Mouse (Mus musculus) liver, postnatal 0 days (tissue): ENCODE measurements around the gene Gm17428. TPM values are rescaled to one million over a fixed set of nuclear protein-coding genes. Genes with fewer than 3 reads are reported as not detected.

ENCODE experiments used
- ATAC-seq: fragments of 200-750 bp; cut with Nextera tagmentation; 2 replicates; pipeline ENCODE4 v1.8.0; 2017; ENCODE audit warnings: mild to moderate bottlenecking, moderate library complexity
- DNase-seq: peaks from one replicate; pipeline ENCODE4 v3.0.0-alpha.2; 2016
- H3K27ac ChIP-seq: fragments of 300-500 bp; sonication (generic); 2 replicates; pipeline ENCODE4 v1.5.1; 2014; ENCODE audit warnings: antibody characterized with exemption, moderate library complexity, mild to moderate bottlenecking, low read depth
- H3K27me3 ChIP-seq: fragments of 300-500 bp; sonication (generic); 2 replicates; pipeline ENCODE4 v1.6.1; 2014; ENCODE audit warnings: low read length, control low read depth, mixed read lengths; ENCODE audit not compliant: insufficient read depth
- H3K36me3 ChIP-seq: fragments of 300-500 bp; sonication (generic); replicated peaks from 2 replicates; pipeline ENCODE4 v1.6.1; 2014; ENCODE audit warnings: mild to moderate bottlenecking, control low read depth, low read length, moderate library complexity, mixed read lengths; ENCODE audit not compliant: insufficient read depth
- H3K4me1 ChIP-seq: fragments of 300-500 bp; sonication (generic); 2 replicates; pipeline ENCODE4 v1.6.1; 2014; ENCODE audit warnings: antibody characterized with exemption, mild to moderate bottlenecking, control low read depth; ENCODE audit not compliant: insufficient read depth
- H3K4me2 ChIP-seq: fragments of 300-500 bp; sonication (generic); 2 replicates; pipeline ENCODE4 v1.6.1; 2014; ENCODE audit warnings: low read depth, mild to moderate bottlenecking, low read length, moderate library complexity, mixed read lengths
- H3K4me3 ChIP-seq: fragments of 300-500 bp; sonication (generic); 2 replicates; pipeline ENCODE4 v1.5.1; 2014; ENCODE audit warnings: low read depth, low read length
- H3K9ac ChIP-seq: fragments of 300-500 bp; sonication (generic); replicated peaks from 2 replicates; pipeline ENCODE4 v1.6.1; 2014; ENCODE audit warnings: mild to moderate bottlenecking, moderate library complexity
- H3K9me3 ChIP-seq: fragments of 300-500 bp; sonication (generic); 2 replicates; pipeline ENCODE4 v1.6.1; 2016; ENCODE audit warnings: mild to moderate bottlenecking, control low read depth, low read length, mixed read lengths
- CTCF ChIP-seq: sonication (generic); IDR thresholded peaks from 2 replicates; pipeline ENCODE4 v1.5.1; 2016; ENCODE audit warnings: antibody characterized with exemption, low read depth
- EP300 ChIP-seq: IDR thresholded peaks from 2 replicates; pipeline ENCODE4 v1.6.1; 2016; ENCODE audit warnings: antibody characterized with exemption, low read depth, mild to moderate bottlenecking
- WGBS: fragments of 180-500 bp; shearing (Covaris S2); extraction: QIAGEN DNeasy Blood & Tissue Kit; methylation state at CpG from one replicate; pipeline ENCODE4 v1.1.7; 2014; ENCODE audit not compliant: insufficient replicate concordance; 5-methylcytosine and 5-hydroxymethylcytosine counted together
- polyA plus RNA-seq: library from polyadenylated mRNA; unstranded; fragments of >200 nt; fragmentation: Nextera tagmentation; extraction: Ambion mirVana; gene quantifications from 2 replicates; pipeline ENCODE4 v1.2.1, GENCODE M21; 2015

The Gm17428 gene
- polyA plus RNA-seq, 1 experiment from 2014 or later, result not detected

DNA sequence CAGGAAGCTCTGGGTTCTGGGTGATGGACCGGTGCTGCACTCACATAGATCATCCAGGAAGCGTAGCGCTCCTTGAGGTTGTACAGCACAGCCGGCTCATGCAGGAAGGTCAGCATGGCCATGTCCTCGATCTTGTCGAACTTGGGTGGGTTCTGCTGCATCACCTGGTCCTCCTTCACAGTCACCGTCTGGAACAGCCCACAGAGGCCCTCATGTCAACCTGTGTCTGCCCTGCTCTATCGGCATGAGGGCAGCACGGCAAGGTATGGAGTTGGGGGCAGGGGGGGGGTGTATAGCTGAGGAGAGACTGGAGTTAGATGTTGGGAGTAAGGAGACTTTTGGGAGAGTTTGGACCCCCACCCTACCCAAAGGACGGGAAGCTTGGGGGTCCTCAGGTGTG is 15.5 kb downstream of the Gm17428 start:
- H3K36me3 ChIP-seq, result no peaks in the 10 kb centered on the region
- no peaks in the 10 kb centered on the region for H3K27me3 ChIP-seq
- DNase-seq (no peak), ATAC-seq (no peak)
- no peak overlapping the region for H3K27ac ChIP-seq
- WGBS, result 78% methylated on average over 10 of the region's 10 CpGs
- no peak overlapping the region for H3K4me3 ChIP-seq
- TF ChIP-seq CTCF (no peak), EP300 (no peak)
- no peaks in the 10 kb centered on the region for H3K4me1 ChIP-seq
- H3K4me2 ChIP-seq, result no peak overlapping the region
- H3K9ac ChIP-seq, result no peak overlapping the region
- H3K9me3 ChIP-seq, result no peaks in the 10 kb centered on the region

DNA sequence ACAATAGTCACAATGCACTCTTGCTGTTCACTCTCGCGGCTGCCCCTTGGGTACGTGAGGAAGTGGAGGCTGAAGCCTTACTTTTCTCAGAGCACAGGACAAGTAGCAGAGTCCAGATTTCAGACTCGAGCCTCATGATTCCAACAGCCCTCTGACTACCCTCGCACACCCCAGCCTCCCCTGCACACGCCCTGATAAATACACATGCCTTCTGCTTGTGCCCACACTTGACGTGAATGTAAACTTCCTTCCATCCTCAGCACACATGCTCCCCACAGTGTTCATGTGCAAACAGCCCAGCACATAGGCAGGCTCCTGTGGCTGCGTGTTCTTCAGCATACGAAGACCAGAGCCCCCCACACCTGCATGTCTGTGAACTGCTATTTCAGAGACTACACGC is 16.9 kb downstream of the Gm17428 start:
- DNase-seq (no peak), ATAC-seq (no peak)
- Histone ChIP-seq H3K9ac (no peak overlapping the region), H3K4me3 (no peak overlapping the region), H3K9me3 (no peaks in the 10 kb centered on the region), H3K27me3 (no peaks in the 10 kb centered on the region), H3K27ac (no peak overlapping the region), H3K4me2 (no peak overlapping the region), H3K4me1 (no peaks in the 10 kb centered on the region), H3K36me3 (no peaks in the 10 kb centered on the region)
- WGBS, result 47% methylated on average over 10 of the region's 10 CpGs
- TF ChIP-seq EP300, result no peak
- no peak for TF ChIP-seq CTCF

DNA sequence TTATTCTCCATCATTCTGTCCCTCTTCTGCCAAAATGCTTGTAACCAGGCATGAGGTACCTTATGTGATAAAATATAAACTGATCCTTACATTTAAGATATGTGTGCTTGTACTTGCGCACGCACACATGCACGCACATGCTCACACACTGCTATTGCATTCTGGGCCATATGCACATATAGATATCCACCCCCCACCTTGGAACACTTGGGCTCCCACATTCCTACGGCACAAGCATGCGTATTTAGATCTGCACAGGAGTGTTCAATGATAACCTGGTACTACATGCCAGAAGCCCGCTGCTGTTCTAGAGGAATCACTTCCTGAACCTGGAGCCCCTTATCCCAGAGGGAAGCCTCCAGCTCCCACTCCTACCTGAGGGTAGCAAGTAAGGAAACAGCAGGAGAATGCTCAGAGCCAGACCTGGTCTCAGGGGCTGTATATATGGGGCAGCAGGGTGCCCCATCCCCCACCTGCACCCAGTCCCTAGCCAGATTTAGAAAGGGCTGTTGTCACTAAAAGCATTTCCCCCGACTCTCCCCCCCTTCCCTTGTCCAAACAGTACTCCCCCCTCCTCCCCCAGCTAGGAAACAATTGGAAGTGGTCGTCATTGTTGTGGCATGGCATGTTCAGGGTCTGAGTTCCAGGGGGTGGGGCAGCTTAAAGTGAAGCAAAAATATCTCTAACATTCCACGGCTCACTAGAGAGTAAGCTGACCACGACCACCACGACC is 17.6 kb downstream of the Gm17428 start, which contains the start of gene Myh7:
Gene Myh7, minus strand, starts transcription at position 491 of the 733 bp plus-strand sequence.
- Histone ChIP-seq H3K4me3 (no peak within 1 kb of the TSS), H3K27ac (no peak within 1 kb of the TSS), H3K4me2 (no peak within 1 kb of the TSS), H3K9me3 (no peaks in the 10 kb centered on the region), H3K27me3 (no peaks in the 10 kb centered on the region), H3K4me1 (no peaks in the 10 kb centered on the region), H3K9ac (no peak within 1 kb of the TSS), H3K36me3 (no peaks in the 10 kb centered on the region)
- no peak for TF ChIP-seq EP300
- TF ChIP-seq CTCF, result no peak
- DNase-seq (no peak), ATAC-seq (no peak)
- WGBS, result 54% methylated on average over 11 of the region's 11 CpGs

DNA sequence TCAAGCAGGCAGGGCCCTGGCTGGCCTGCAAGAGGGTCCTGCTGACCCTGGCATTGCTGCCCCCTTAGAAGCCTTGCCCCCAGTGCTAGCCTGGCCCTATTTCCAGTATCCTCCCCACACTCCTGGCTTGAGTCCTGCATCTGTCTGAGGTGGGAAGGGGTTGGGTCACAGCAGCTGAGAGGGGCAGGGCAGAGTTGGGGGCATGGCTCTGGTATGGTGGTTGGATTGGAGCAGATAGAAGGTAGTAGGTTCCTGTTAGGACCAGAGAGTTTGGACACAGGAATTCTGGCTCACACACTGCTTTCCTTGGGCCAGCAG is 18.1 kb downstream of the Gm17428 start:
- H3K4me2 ChIP-seq, result no peak overlapping the region
- H3K27me3 ChIP-seq, result no peaks in the 10 kb centered on the region
- H3K36me3 ChIP-seq, result no peaks in the 10 kb centered on the region
- ATAC-seq (no peak), DNase-seq (no peak)
- H3K27ac ChIP-seq, result no peak overlapping the region
- no peak overlapping the region for H3K9ac ChIP-seq
- H3K9me3 ChIP-seq, result no peaks in the 10 kb centered on the region
- TF ChIP-seq EP300 (no peak), CTCF (no peak)
- H3K4me3 ChIP-seq, result no peak overlapping the region
- no peaks in the 10 kb centered on the region for H3K4me1 ChIP-seq

DNA sequence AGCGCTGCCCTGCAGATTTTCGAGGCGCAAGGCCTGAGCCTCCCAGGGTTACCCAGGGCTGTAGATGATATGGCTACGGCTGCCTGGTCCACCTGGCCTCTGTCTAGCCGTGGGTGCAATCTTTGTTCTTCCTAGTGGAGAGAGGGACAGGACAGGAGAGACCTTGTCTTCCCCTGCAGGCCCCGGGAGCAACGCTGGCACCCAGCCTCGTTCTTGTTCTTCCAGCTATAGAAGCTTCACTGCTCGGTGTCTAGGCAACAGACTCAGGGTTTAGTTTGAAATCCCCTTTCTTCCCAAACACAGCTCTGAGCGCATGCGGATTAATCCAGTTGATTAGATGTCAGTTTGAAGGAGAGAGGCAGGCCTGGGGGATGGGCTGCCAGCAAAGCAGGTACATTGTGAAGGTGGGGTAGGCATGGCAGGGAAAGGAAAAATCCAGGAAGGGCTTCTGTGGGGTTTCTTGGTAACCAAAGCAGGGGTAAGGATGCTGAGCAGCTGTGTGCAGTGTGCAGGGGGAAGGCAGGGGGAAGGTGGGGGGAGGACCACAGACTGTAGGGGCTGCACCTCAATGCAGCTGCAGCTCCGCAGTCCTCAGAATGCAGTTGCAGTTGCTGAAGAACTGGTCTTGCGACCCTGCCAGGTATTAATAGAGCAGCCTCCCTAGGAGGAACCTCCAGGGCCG is 18.9 kb downstream of the Gm17428 start:
- DNase-seq (no peak), ATAC-seq (no peak)
- Histone ChIP-seq H3K4me1 (no peaks in the 10 kb centered on the region), H3K4me2 (no peak overlapping the region), H3K4me3 (no peak overlapping the region), H3K36me3 (no peaks in the 10 kb centered on the region), H3K27me3 (no peaks in the 10 kb centered on the region), H3K9ac (no peak overlapping the region), H3K9me3 (no peaks in the 10 kb centered on the region), H3K27ac (no peak overlapping the region)
- TF ChIP-seq CTCF, result no peak
- no peak for TF ChIP-seq EP300
- 49% methylated on average over 14 of the region's 14 CpGs for WGBS

DNA sequence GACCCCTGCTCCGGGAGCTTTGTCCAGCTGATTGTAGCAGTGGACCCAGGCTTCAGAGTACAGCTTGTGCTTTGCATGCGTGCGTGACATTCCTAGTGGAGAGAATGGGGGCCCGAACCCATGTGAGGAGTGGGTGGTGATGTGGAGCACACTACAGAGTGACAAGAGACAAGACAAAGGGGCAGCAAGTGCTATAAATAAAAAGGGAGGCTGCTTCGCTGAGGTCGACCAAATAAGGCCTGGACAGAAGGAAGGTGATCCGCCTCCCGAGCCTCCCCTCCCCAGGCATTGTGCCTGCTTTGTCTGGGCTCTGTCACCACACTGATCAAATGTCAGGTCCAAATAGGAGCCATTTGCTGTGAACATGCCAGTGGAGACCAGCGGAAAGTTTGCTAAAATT is 20.1 kb downstream of the Gm17428 start:
- no peaks in the 10 kb centered on the region for H3K36me3 ChIP-seq
- H3K9ac ChIP-seq, result no peak overlapping the region
- no peak overlapping the region for H3K4me2 ChIP-seq
- 72% methylated on average over 9 of the region's 9 CpGs for WGBS
- ATAC-seq (no peak), DNase-seq (no peak)
- H3K4me1 ChIP-seq, result no peaks in the 10 kb centered on the region
- no peak overlapping the region for H3K27ac ChIP-seq
- H3K9me3 ChIP-seq, result no peaks in the 10 kb centered on the region
- no peak for TF ChIP-seq CTCF
- no peak overlapping the region for H3K4me3 ChIP-seq
- H3K27me3 ChIP-seq, result no peaks in the 10 kb centered on the region
